Mouse (Mus musculus): ENCODE measurements at regions not wholly inside any gene's neighbourhood (a gene's known extent, or its start where the extent isn't known, plus 50 kb on each side); places are given as distances from the start of the nearest gene placed in this dataset.
A peak's percentile ranks its signal among the peaks of the same experiment; 100 is the strongest.

DNA sequence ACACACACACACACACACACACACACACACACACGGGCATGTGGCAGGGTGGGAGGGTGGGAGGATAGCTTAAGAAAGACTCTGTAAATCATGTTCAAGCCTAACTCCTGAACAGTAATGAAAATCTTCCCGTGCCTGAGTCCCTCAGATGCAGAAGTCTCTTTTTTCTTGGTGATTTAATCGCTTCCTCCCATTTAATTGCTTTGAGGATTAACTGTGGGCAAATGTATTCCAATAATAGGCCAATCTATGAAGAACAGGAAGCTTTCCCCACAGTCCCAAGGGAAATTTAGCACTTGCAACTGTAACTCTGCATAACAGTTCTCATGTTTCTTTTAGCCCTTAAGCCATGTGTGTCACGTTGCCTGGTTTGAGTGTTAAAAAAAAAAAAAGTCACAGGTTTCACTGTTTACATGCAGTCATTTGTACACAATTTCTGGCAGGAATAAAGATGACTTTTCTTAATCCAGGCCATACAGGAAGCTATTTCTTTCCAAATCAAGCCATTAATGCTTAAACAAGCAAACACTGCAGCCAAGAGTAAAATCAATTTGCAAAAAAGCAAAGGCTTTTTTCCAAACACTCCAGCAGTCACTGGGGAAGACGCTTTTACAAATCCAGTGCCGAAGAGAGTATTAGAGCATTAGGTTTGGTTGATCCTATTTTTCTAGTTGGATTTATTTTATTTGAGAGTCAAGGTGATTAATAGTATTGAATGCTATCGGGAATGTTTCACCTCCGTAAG is 370.8 kb upstream of the Atp2b1 start:
- peaks cover 10% of the 10 kb centered on the region for H3K4me1 ChIP-seq
- no peaks in the 10 kb centered on the region for H3K9me3 ChIP-seq (replicated peaks)
- 12% methylated on average over 8 of the region's 8 CpGs for WGBS
- ATAC-seq (ENCODE audit: low FRiP score) = peak; percentile 93
- H3K4me2 ChIP-seq = peak overlapping the region; percentile 29
- H3K27ac ChIP-seq (replicated peaks) = peak overlapping the region; percentile 70
- no peaks in the 10 kb centered on the region for H3K27me3 ChIP-seq (replicated peaks)
- no peaks in the 10 kb centered on the region for H3K36me3 ChIP-seq
- H3K9ac ChIP-seq (replicated peaks) = no peak overlapping the region
- H3K4me3 ChIP-seq (replicated peaks) = no peak overlapping the region

DNA sequence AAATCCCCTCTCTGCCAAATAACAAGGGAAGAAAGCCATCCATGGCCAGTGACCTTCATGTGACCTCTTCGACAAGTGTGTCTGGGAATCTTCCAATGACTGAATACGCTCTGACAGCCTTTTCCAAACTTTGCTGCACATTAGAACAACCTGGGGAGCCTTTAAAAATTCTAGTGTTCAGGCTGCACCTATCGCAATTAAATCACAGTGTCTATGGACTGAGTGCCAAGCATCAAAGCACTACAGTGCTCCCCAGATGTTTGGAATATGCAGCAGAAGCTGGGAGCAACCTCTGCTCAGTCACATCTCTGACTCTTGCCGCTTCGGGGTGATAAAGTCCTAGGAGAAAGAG is 370.2 kb upstream of the Atp2b1 start:
- peak; percentile 86 for ATAC-seq (ENCODE audit: low FRiP score)
- WGBS = 39% methylated on average over 5 of the region's 5 CpGs
- peak overlapping the region; percentile 70 for H3K27ac ChIP-seq (replicated peaks)
- peaks cover 10% of the 10 kb centered on the region for H3K4me1 ChIP-seq
- no peaks in the 10 kb centered on the region for H3K27me3 ChIP-seq (replicated peaks)
- no peaks in the 10 kb centered on the region for H3K36me3 ChIP-seq
- peak overlapping the region; percentile 29 for H3K4me2 ChIP-seq
- H3K9me3 ChIP-seq (replicated peaks) = no peaks in the 10 kb centered on the region
- no peak overlapping the region for H3K9ac ChIP-seq (replicated peaks)
- no peak overlapping the region for H3K4me3 ChIP-seq (replicated peaks)

DNA sequence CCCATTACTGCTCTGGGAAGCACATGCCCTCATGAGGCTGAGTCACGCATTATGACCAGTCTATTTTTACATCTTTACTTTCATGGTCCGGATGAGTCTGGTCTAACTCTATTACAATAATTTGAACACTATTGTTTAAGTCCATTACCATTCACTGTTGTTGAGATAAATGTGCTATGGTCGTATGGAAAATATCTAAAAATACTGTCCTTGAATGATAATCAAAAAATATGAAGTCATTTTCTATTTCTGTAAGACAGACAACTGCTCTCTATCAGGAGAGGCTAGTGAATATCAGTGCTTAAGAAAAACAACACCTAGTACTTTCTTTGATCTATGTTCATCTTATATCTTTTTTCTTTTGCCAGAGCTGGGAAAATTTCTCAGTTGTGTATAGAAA is 359.6 kb upstream of the Atp2b1 start:
- Histone ChIP-seq H3K4me3 (replicated peaks) (no peak overlapping the region), H3K9ac (replicated peaks) (no peak overlapping the region), H3K36me3 (no peaks in the 10 kb centered on the region), H3K27me3 (replicated peaks) (no peaks in the 10 kb centered on the region), H3K4me2 (no peak overlapping the region), H3K9me3 (replicated peaks) (no peaks in the 10 kb centered on the region), H3K27ac (replicated peaks) (no peak overlapping the region), H3K4me1 (no peaks in the 10 kb centered on the region)
- no peak for ATAC-seq (ENCODE audit: low FRiP score)
- WGBS = 90% methylated on average over 3 of the region's 3 CpGs

DNA sequence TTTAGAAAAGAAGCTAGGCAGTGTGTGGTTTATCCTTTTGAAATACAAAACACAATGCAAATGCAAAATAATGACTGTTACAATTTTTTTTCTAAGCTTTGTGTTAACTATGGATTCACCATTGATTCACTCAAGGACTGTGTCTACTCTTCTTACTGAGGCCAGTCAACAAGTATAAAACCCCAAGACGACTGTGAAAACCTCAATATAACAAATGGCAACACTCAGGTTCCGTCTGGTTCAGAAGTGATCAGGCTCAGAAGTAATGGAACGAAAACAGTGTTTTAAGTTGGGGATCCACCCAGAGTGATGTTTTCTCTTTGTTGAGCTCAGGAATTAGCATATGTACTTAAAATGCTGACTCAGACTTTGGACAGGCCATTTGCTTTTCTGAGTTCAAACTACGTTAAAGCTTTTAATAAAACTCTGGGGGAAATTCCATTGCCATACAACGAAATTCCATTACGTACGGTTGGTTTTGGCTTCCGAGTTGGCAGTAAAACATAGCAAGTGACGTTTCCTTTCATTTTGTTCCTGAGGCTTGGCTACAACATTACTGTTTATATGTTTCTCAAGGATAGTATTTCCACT is 356.6 kb upstream of the Atp2b1 start:
- Histone ChIP-seq H3K9me3 (replicated peaks) (no peaks in the 10 kb centered on the region), H3K36me3 (no peaks in the 10 kb centered on the region), H3K27ac (replicated peaks) (no peak overlapping the region), H3K9ac (replicated peaks) (no peak overlapping the region), H3K4me1 (no peaks in the 10 kb centered on the region), H3K4me3 (replicated peaks) (no peak overlapping the region), H3K27me3 (replicated peaks) (no peaks in the 10 kb centered on the region), H3K4me2 (no peak overlapping the region)
- ATAC-seq (ENCODE audit: low FRiP score) = no peak
- WGBS = 87% methylated on average over 9 of the region's 9 CpGs

DNA sequence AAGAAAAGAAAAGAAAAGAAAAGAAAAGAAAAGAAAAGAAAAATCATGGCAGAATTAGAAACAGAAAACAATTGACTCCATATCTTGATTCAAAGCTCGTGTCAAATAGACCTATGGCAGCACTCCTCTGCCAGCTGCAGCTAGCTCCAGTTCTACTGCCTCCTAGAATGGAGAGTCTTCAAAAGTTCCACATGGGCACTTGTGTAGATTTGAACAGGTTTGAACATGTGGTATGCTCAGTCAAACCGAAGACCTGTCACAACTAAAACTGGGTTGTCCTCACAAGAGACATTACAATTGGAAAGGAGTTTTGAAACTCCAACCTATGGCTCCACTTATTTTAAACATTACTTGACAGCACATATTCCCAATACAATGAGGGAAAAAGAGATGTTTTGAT is 355.6 kb upstream of the Atp2b1 start:
- H3K27me3 ChIP-seq (replicated peaks) = no peaks in the 10 kb centered on the region
- WGBS = 89% methylated on average over 2 of the region's 2 CpGs

DNA sequence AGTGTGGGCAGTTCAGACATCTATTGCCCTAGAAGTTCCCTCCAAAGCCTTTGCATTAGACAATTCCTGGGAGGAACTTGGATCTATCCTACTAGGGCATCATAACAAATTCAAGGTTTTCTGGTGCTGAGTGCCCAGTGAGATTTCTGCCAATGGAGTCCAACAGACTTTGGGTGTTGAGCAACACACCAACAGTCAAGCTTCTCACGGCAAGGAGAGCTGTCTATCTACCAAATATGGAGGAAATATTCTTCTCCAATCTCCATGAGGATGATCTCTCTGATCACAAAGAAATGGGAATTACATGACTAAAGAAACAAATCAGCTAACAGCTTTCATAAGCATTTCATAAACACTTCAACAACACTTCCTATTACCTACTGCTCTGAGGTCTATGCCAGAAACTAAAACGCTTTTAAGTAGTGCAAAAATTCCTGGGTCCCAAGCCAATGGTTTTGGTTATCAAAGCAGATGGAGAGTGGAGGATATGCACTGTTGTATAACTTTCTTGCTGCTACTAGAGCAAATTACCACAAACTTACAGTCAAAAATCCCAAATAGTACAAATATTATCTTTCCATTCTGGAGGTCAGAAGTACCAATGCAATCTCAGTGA is 351.8 kb upstream of the Atp2b1 start:
- Histone ChIP-seq H3K27ac (replicated peaks) (no peak overlapping the region), H3K36me3 (no peaks in the 10 kb centered on the region), H3K9ac (replicated peaks) (no peak overlapping the region), H3K4me3 (replicated peaks) (no peak overlapping the region), H3K4me2 (no peak overlapping the region), H3K4me1 (no peaks in the 10 kb centered on the region), H3K27me3 (replicated peaks) (no peaks in the 10 kb centered on the region), H3K9me3 (replicated peaks) (no peaks in the 10 kb centered on the region)
- no peak for ATAC-seq (ENCODE audit: low FRiP score)
- WGBS = 84% methylated on average over 2 of the region's 2 CpGs

More for the DNA sequence above, 355.6 kb upstream of the Atp2b1 start:
- no peak overlapping the region for H3K9ac ChIP-seq (replicated peaks)
- no peak overlapping the region for H3K4me2 ChIP-seq
- no peak for ATAC-seq (ENCODE audit: low FRiP score)
- H3K4me3 ChIP-seq (replicated peaks) = no peak overlapping the region
- no peaks in the 10 kb centered on the region for H3K4me1 ChIP-seq
- no peaks in the 10 kb centered on the region for H3K9me3 ChIP-seq (replicated peaks)
- H3K36me3 ChIP-seq = no peaks in the 10 kb centered on the region
- no peak overlapping the region for H3K27ac ChIP-seq (replicated peaks)

DNA sequence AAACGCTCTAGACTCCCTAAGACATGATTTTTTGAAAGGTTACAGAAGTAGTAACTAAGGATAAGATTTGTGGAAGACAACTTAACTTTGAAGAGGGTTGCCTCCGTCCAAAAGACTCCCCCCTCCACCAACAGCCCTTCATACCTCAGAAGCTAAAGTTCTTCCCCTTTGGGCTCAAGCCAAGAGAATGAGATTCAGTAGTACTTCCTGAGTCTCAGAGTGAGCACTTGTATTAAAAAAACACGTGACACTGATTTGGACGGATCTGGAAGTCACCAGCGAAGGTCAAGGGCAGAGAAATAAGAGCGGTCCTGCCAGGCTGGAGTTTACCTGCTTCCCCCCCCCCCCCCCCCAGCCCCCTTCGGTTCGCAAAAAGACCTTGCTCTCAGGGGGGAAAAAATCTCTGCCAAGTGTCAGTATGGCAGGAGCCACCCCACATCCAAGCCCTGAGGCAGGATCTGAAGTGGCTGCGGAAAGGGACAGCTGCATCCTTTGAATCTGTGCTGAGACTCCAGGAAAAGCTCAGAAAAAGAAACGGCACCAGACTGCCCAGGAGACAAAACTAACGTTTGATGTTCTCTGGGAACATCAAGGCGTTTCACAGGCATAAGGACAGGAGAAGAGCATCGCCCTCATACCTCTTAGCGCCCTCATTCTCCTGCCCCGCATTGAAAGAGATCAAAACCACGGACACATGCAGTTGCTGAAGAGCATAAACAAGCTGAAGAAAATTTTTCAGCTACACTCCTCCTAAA is 341.2 kb upstream of the Atp2b1 start:
- H3K27ac ChIP-seq (replicated peaks) = no peak overlapping the region
- 69% methylated on average over 16 of the region's 16 CpGs for WGBS
- no peaks in the 10 kb centered on the region for H3K9me3 ChIP-seq (replicated peaks)
- no peak overlapping the region for H3K4me2 ChIP-seq
- no peaks in the 10 kb centered on the region for H3K4me1 ChIP-seq
- no peaks in the 10 kb centered on the region for H3K27me3 ChIP-seq (replicated peaks)
- no peak for ATAC-seq (ENCODE audit: low FRiP score)
- no peak overlapping the region for H3K4me3 ChIP-seq (replicated peaks)
- no peaks in the 10 kb centered on the region for H3K36me3 ChIP-seq
- no peak overlapping the region for H3K9ac ChIP-seq (replicated peaks)

DNA sequence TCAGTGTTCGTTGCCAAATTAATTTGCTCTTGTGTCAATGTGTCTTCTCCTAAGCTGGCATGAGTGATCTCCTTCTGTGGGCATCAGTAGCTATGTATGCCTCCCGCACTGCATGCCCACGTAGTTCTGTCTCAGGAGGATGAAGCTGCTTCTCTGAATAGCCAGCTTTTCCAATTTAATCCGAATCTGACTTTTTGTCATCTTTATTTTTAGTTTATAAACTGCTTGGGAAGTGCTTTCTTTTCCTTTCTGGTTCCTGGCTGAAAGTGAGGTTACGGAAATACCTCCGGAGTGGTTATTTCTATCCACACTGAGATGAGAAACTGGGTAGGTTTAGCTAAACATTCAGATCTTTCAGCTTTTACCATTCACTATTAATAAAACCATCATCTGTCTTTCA is 337.2 kb upstream of the Atp2b1 start:
- no peak for ATAC-seq (ENCODE audit: low FRiP score)
- WGBS = 85% methylated on average over 6 of the region's 6 CpGs
- H3K27ac ChIP-seq (replicated peaks) = no peak overlapping the region
- H3K36me3 ChIP-seq = no peaks in the 10 kb centered on the region
- no peak overlapping the region for H3K9ac ChIP-seq (replicated peaks)
- no peaks in the 10 kb centered on the region for H3K9me3 ChIP-seq (replicated peaks)
- no peaks in the 10 kb centered on the region for H3K27me3 ChIP-seq (replicated peaks)
- H3K4me2 ChIP-seq = no peak overlapping the region
- no peak overlapping the region for H3K4me3 ChIP-seq (replicated peaks)
- H3K4me1 ChIP-seq = no peaks in the 10 kb centered on the region

DNA sequence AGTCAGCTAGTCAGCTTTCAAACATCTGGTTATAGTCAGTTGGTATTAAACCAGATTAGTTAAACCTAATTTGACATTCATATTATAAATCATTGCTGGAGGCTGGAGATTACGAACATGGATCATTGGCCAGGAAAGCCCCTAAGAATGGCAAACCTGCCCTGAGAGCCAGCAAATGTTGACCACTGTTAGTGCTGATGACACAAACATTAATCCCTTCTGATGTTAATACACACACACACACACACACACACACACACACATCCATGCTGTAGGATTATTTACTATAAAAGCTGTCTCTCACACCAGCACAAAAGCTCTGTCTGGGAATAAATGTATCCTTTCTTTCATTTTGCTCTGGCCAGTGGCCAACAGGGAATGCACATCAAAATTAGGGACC is 329.4 kb upstream of the Atp2b1 start:
- no peaks in the 10 kb centered on the region for H3K36me3 ChIP-seq
- no peaks in the 10 kb centered on the region for H3K27me3 ChIP-seq (replicated peaks)
- no peak overlapping the region for H3K27ac ChIP-seq (replicated peaks)
- no peaks in the 10 kb centered on the region for H3K9me3 ChIP-seq (replicated peaks)
- no peak overlapping the region for H3K4me2 ChIP-seq
- H3K9ac ChIP-seq (replicated peaks) = no peak overlapping the region
- H3K4me3 ChIP-seq (replicated peaks) = no peak overlapping the region
- 58% methylated on average over 1 of the region's 1 CpGs for WGBS
- no peak for ATAC-seq (ENCODE audit: low FRiP score)
- no peaks in the 10 kb centered on the region for H3K4me1 ChIP-seq

DNA sequence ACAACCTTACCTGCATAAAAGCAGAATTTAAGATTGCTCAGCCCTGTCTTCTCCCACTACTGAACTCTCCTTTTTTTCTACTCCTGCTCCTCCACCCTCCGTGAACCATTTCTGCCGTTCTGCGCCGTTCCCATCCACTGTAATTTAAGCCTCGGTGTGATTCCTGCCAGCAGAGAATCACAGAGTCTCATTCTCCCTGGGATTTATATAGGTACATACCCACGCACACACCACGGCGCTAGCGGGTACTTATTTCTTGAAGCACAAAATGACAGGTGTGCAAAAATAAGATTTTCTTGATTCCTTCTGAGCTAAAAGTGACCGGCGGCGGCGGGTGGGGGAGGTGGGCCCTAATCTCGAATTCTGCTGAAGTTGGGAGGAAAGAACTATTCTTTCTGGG is 324.5 kb upstream of the Atp2b1 start:
- WGBS = 89% methylated on average over 14 of the region's 14 CpGs
- Histone ChIP-seq H3K4me3 (replicated peaks) (no peak overlapping the region), H3K9ac (replicated peaks) (no peak overlapping the region), H3K4me1 (no peaks in the 10 kb centered on the region), H3K36me3 (no peaks in the 10 kb centered on the region), H3K4me2 (no peak overlapping the region), H3K27ac (replicated peaks) (no peak overlapping the region), H3K27me3 (replicated peaks) (no peaks in the 10 kb centered on the region), H3K9me3 (replicated peaks) (no peaks in the 10 kb centered on the region)
- no peak for ATAC-seq (ENCODE audit: low FRiP score)

DNA sequence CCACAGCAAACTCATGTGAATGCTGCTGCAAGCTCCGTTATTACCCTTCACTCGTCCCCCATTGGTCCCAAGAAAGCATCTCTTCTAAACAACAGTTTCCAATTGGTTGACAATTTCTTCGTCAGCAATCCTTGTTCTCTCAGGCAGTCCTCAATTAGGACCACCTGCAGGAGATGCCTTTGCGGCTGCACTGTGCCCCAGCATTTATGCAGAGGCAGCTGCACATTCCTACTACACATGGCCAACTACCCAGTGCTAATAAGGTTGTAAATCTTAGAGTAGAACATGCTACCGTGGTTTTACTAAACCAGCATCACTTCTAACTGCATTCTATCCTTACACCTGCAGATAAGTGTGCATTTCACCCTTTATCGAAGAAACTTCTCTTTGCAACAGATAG is 322.1 kb upstream of the Atp2b1 start:
- Histone ChIP-seq H3K27me3 (replicated peaks) (no peaks in the 10 kb centered on the region), H3K27ac (replicated peaks) (no peak overlapping the region), H3K36me3 (no peaks in the 10 kb centered on the region), H3K9ac (replicated peaks) (no peak overlapping the region), H3K4me1 (no peaks in the 10 kb centered on the region), H3K4me3 (replicated peaks) (no peak overlapping the region), H3K9me3 (replicated peaks) (no peaks in the 10 kb centered on the region), H3K4me2 (no peak overlapping the region)
- 49% methylated on average over 6 of the region's 6 CpGs for WGBS
- ATAC-seq (ENCODE audit: low FRiP score) = no peak

DNA sequence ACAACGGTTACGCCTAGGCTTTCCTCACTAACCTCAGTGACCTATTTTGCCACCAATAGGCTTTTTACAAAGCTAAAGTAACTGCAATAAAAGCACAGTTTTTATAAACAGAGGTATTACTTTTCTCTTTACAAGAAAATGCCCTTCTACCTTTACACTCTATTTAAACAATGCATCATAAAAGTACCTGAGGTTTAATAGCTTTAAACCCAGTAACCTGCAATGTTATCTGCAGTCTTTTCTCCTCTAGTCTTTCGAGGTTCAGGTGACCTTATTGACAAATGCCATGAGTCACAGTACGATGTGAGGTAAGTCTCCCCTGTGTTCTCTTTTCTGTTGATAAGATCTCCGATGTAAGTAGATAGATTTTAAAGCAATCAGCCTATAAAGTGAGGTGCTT is 320.3 kb upstream of the Atp2b1 start:
- no peak for ATAC-seq (ENCODE audit: low FRiP score)
- H3K4me3 ChIP-seq (replicated peaks) = no peak overlapping the region
- no peaks in the 10 kb centered on the region for H3K9me3 ChIP-seq (replicated peaks)
- H3K4me2 ChIP-seq = no peak overlapping the region
- H3K36me3 ChIP-seq = no peaks in the 10 kb centered on the region
- H3K4me1 ChIP-seq = no peaks in the 10 kb centered on the region
- no peak overlapping the region for H3K9ac ChIP-seq (replicated peaks)
- H3K27ac ChIP-seq (replicated peaks) = no peak overlapping the region
- no peaks in the 10 kb centered on the region for H3K27me3 ChIP-seq (replicated peaks)
- 78% methylated on average over 5 of the region's 5 CpGs for WGBS

All from neural tube, embryonic 15.5 days (tissue).